Mouse (Mus musculus) midbrain, embryonic 14.5 days (tissue): Measurements from ENCODE around the gene Ltb. TPM values are rescaled to one million over a fixed set of nuclear protein-coding genes. Genes with fewer than 3 reads are reported as not detected.

ENCODE experiments used
- ATAC-seq: fragments of 200-750 bp; cut with Nextera tagmentation; 2 replicates; pipeline ENCODE4 v1.8.0; 2017; ENCODE audit warnings: moderate number of reproducible peaks, moderate library complexity; ENCODE audit not compliant: low FRiP score, low TSS enrichment
- DNase-seq: peaks from one replicate; pipeline ENCODE4 v3.0.0-alpha.2; 2015
- H3K27ac ChIP-seq: fragments of 300-500 bp; sonication (generic); replicated peaks from 2 replicates; pipeline ENCODE4 v1.5.1; 2014; ENCODE audit warnings: mild to moderate bottlenecking, low read depth, low read length, moderate library complexity
- H3K27me3 ChIP-seq: fragments of 300-500 bp; sonication (generic); 2 replicates; pipeline ENCODE4 v1.6.1; 2014; ENCODE audit warnings: low read length, control low read depth, mixed read lengths; ENCODE audit not compliant: control insufficient read depth, insufficient read depth
- H3K36me3 ChIP-seq: fragments of 300-500 bp; sonication (generic); 2 replicates; pipeline ENCODE4 v1.6.1; 2014; ENCODE audit warnings: low read length, control low read depth; ENCODE audit not compliant: control insufficient read depth, insufficient read depth
- H3K4me1 ChIP-seq: fragments of 300-500 bp; sonication (generic); 2 replicates; pipeline ENCODE4 v1.6.1; 2014; ENCODE audit warnings: mild to moderate bottlenecking, antibody characterized with exemption, low read length, control low read depth; ENCODE audit not compliant: control insufficient read depth, insufficient read depth
- H3K4me2 ChIP-seq: fragments of 300-500 bp; sonication (generic); 2 replicates; pipeline ENCODE4 v1.6.1; 2014; ENCODE audit warnings: mild to moderate bottlenecking, low read length, moderate library complexity
- H3K4me3 ChIP-seq: fragments of 300-500 bp; sonication (generic); replicated peaks from 2 replicates; pipeline ENCODE4 v1.5.1; 2014; ENCODE audit warnings: low read depth, low read length
- H3K9ac ChIP-seq: fragments of 300-500 bp; sonication (generic); replicated peaks from 2 replicates; pipeline ENCODE4 v1.6.1; 2014; ENCODE audit warnings: mild to moderate bottlenecking, low read length, moderate library complexity
- H3K9me3 ChIP-seq: fragments of 300-500 bp; sonication (generic); 2 replicates; pipeline ENCODE4 v1.6.1; 2016; ENCODE audit warnings: low read length, control low read depth, mixed read lengths; ENCODE audit not compliant: control insufficient read depth
- WGBS: fragments of 180-500 bp; shearing (Covaris S2); extraction: QIAGEN DNeasy Blood & Tissue Kit; methylation state at CpG from one replicate; pipeline ENCODE4 v1.1.7; 2014; 5-methylcytosine and 5-hydroxymethylcytosine counted together
- polyA plus RNA-seq: library from polyadenylated mRNA; unstranded; fragments of >200 nt; fragmentation: Nextera tagmentation; extraction: Ambion mirVana; gene quantifications from 2 replicates; pipeline ENCODE4 v1.2.1, GENCODE M21; 2014

Gene Ltb
- polyA plus RNA-seq, 1 experiment from 2014 or later = 0.74 TPM

GRCm38 (mm10) chr17:35155451-35155850, 38.8 kb upstream of the Ltb start:
- Histone ChIP-seq H3K36me3 (peaks cover 99% of the 10 kb centered on the region), H3K27ac (no peak overlapping the region), H3K9ac (no peak overlapping the region), H3K9me3 (no peaks in the 10 kb centered on the region), H3K4me3 (no peak overlapping the region), H3K4me2 (no peak overlapping the region), H3K27me3 (no peaks in the 10 kb centered on the region), H3K4me1 (no peaks in the 10 kb centered on the region)
- ATAC-seq = no peak
- DNase-seq = no peak
- WGBS = 94% methylated on average over 12 of the region's 12 CpGs

GRCm38 (mm10) chr17:35156461-35157200, 37.6 kb upstream of the Ltb start:
- H3K36me3 ChIP-seq = peaks cover 100% of the 10 kb centered on the region
- H3K27me3 ChIP-seq = no peaks in the 10 kb centered on the region
- no peak for ATAC-seq
- no peak for DNase-seq
- H3K4me3 ChIP-seq = no peak overlapping the region
- H3K4me1 ChIP-seq = peaks cover 2% of the 10 kb centered on the region; the same call in 1 of the 2 replicates
- no peak overlapping the region for H3K4me2 ChIP-seq
- no peak overlapping the region for H3K9ac ChIP-seq
- H3K9me3 ChIP-seq = no peaks in the 10 kb centered on the region
- WGBS = 92% methylated on average over 33 of the region's 33 CpGs
- H3K27ac ChIP-seq = no peak overlapping the region

GRCm38 (mm10) chr17:35157254-35157653, 37.0 kb upstream of the Ltb start:
- Histone ChIP-seq H3K4me3 (no peak overlapping the region), H3K9me3 (no peaks in the 10 kb centered on the region), H3K27ac (no peak overlapping the region), H3K36me3 (peaks cover 100% of the 10 kb centered on the region), H3K27me3 (no peaks in the 10 kb centered on the region), H3K9ac (no peak overlapping the region), H3K4me1 (peaks cover 8% of the 10 kb centered on the region), H3K4me2 (no peak overlapping the region)
- ATAC-seq (no peak), DNase-seq (no peak)
- 91% methylated on average over 8 of the region's 8 CpGs for WGBS

- 95% methylated on average over 8 of the region's 8 CpGs for WGBS
- Histone ChIP-seq H3K27me3 (no peaks in the 10 kb centered on the region), H3K9me3 (no peaks in the 10 kb centered on the region), H3K36me3 (peaks cover 96% of the 10 kb centered on the region), H3K4me2 (no peak overlapping the region), H3K9ac (no peak overlapping the region), H3K27ac (no peak overlapping the region), H3K4me3 (no peak overlapping the region), H3K4me1 (peaks cover 13% of the 10 kb centered on the region)
- ATAC-seq (no peak), DNase-seq (no peak)
Measured at GRCm38 (mm10) chr17:35157661-35158175, 36.5 kb upstream of the Ltb start.

- H3K4me2 ChIP-seq = no peak overlapping the region
- DNase-seq = no peak
- H3K27me3 ChIP-seq = no peaks in the 10 kb centered on the region
- no peak for ATAC-seq
- H3K4me3 ChIP-seq = no peak overlapping the region
- no peaks in the 10 kb centered on the region for H3K9me3 ChIP-seq
- no peak overlapping the region for H3K27ac ChIP-seq
- H3K36me3 ChIP-seq = peaks cover 83% of the 10 kb centered on the region
- peaks cover 21% of the 10 kb centered on the region for H3K4me1 ChIP-seq
- 91% methylated on average over 16 of the region's 16 CpGs for WGBS
- H3K9ac ChIP-seq = no peak overlapping the region
Measured at GRCm38 (mm10) chr17:35158850-35159593, 35.2 kb upstream of the Ltb start.

GRCm38 (mm10) chr17:35159638-35160037, 34.6 kb upstream of the Ltb start:
- peaks cover 21% of the 10 kb centered on the region for H3K4me1 ChIP-seq
- H3K36me3 ChIP-seq = peaks cover 77% of the 10 kb centered on the region
- no peaks in the 10 kb centered on the region for H3K27me3 ChIP-seq
- no peaks in the 10 kb centered on the region for H3K9me3 ChIP-seq
- no peak overlapping the region for H3K4me2 ChIP-seq
- H3K4me3 ChIP-seq = no peak overlapping the region
- WGBS = 84% methylated on average over 7 of the region's 7 CpGs
- no peak overlapping the region for H3K9ac ChIP-seq
- ATAC-seq (no peak), DNase-seq (no peak)
- H3K27ac ChIP-seq = no peak overlapping the region

- H3K4me1 ChIP-seq = peaks cover 29% of the 10 kb centered on the region
- ATAC-seq (no peak), DNase-seq (no peak)
- 89% methylated on average over 11 of the region's 11 CpGs for WGBS
- peaks cover 59% of the 10 kb centered on the region for H3K36me3 ChIP-seq
- H3K4me2 ChIP-seq = peak overlapping the region; percentile 98; the same call in 1 of the 2 replicates
- H3K27ac ChIP-seq = no peak overlapping the region
- H3K9me3 ChIP-seq = no peaks in the 10 kb centered on the region
- no peaks in the 10 kb centered on the region for H3K27me3 ChIP-seq
- no peak overlapping the region for H3K4me3 ChIP-seq
- no peak overlapping the region for H3K9ac ChIP-seq
Measured at GRCm38 (mm10) chr17:35161421-35161820, 32.8 kb upstream of the Ltb start.

- 67% methylated on average over 14 of the region's 14 CpGs for WGBS
- no peak for ATAC-seq
Measured at GRCm38 (mm10) chr17:35162121-35162520, 32.1 kb upstream of the Ltb start.

More at GRCm38 (mm10) chr17:35162121-35162520, 32.1 kb upstream of the Ltb start:
- H3K4me1 ChIP-seq = peaks cover 32% of the 10 kb centered on the region
- DNase-seq = no peak
- H3K27me3 ChIP-seq = no peaks in the 10 kb centered on the region
- peak overlapping the region; percentile 100 for H3K4me3 ChIP-seq
- H3K4me2 ChIP-seq = peak overlapping the region; percentile 98
- H3K9me3 ChIP-seq = no peaks in the 10 kb centered on the region
- peaks cover 52% of the 10 kb centered on the region for H3K36me3 ChIP-seq
- H3K9ac ChIP-seq = peak overlapping the region; percentile 99; the same call in 1 of the 2 replicates
- H3K27ac ChIP-seq = no peak overlapping the region
